Mouse (Mus musculus): ENCODE data around the gene Gm11733.

- TF ChIP-seq CTCF (IDR thresholded peaks at IDR 0.05; ENCODE audit: insufficient read depth, low read length): no peak
- TF ChIP-seq POLR2A (IDR thresholded peaks at IDR 0.05; ENCODE audit: borderline replicate concordance, extremely low read depth, low read depth, low read length): no peak
Observed at GRCm38 (mm10) chr11:117534912-117535311, 50.7 kb downstream of the Gm11733 start.

All from lung, adult 2 months (tissue).